9 mouse cellular contexts compared by ENCODE assay signal in the genomic region with DNA sequence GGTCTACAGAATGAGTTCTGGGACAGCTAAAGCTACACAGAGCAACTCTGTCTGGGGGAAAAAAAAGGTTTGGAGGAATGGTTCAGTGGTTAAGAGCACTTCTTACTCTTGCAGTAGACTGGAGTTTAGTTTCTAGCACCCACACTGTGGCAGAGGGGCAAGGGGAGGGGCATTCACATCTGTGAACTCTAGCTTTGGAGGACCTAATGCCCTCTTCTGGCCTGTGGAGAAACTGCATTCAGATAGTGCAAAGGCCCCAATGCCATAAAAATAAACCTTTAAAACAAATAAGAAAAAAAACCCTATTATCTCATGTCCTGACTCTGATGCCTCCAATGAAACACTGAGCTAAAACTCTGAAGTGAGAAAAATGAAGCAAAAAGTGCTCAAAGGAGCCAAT. TPM values are rescaled to one million over a fixed set of nuclear protein-coding genes. Genes with fewer than 3 reads are reported as not detected.
A peak's percentile ranks its signal among the peaks of the same experiment; 100 is the strongest.
DNase-seq lines count a peak whose midpoint lies in the region; TF ChIP-seq lines count a peak whose summit lies in the region.
"Had no signal": no experiment of that assay in that cellular context is flagged by ENCODE, and none has a peak within 500 bp of the region (broad histone marks: within the 10 kb centered on the region; RNA-seq: fewer than 3 reads in every experiment).

No protein-coding gene starts in this region.

- no peaks in the 10 kb centered on the region for H3K4me1 ChIP-seq in heart, adult 2 months (ENCODE audit: control insufficient read depth, insufficient read depth, low read length)
- no peaks in the 10 kb centered on the region for H3K4me1 ChIP-seq in ES-Bruce4 (ENCODE audit: control insufficient read depth, insufficient read depth, low read length)

- no peak for TF ChIP-seq POLR2A in heart, adult 2 months (IDR thresholded peaks at IDR 0.05; ENCODE audit: insufficient read depth, low read depth, low read length)
- TF ChIP-seq POLR2A in ES-Bruce4 (IDR thresholded peaks at IDR 0.05; ENCODE audit: insufficient read depth, low read length) = no peak

- H3K27ac ChIP-seq in heart, adult 2 months = no peak overlapping the region
- no peak overlapping the region for H3K27ac ChIP-seq in ES-Bruce4 (ENCODE audit: insufficient read depth, low read length)

- H3K27me3 ChIP-seq in heart, adult 2 months (ENCODE audit: control insufficient read depth, insufficient read depth, low read length) = no peaks in the 10 kb centered on the region
- H3K27me3 ChIP-seq in ES-Bruce4 (ENCODE audit: control insufficient read depth, insufficient read depth, low read length, poor library complexity, severe bottlenecking) = no peaks in the 10 kb centered on the region

- no peak overlapping the region for H3K4me3 ChIP-seq in heart, adult 2 months
- H3K4me3 ChIP-seq in ES-Bruce4 (ENCODE audit: low read depth, low read length) = no peak overlapping the region
- H3K4me3 ChIP-seq: myocyte had no signal

- no peak for TF ChIP-seq EP300 in heart, adult 2 months (IDR thresholded peaks at IDR 0.05; ENCODE audit: insufficient read depth, low read depth, low read length)
- TF ChIP-seq EP300 in ES-Bruce4 (IDR thresholded peaks at IDR 0.05; ENCODE audit: insufficient read depth, low read depth, low read length) = no peak

- no peaks in the 10 kb centered on the region for H3K36me3 ChIP-seq in heart, adult 2 months (ENCODE audit: control insufficient read depth, insufficient read depth, low read length)
- no peaks in the 10 kb centered on the region for H3K36me3 ChIP-seq in ES-Bruce4 (ENCODE audit: control insufficient read depth, insufficient read depth, low read length, poor library complexity, severe bottlenecking)

- H3K9ac ChIP-seq in heart, adult 2 months (ENCODE audit: low read depth, low read length) = no peak overlapping the region
- no peak overlapping the region for H3K9ac ChIP-seq in ES-Bruce4 (ENCODE audit: low read depth, poor library complexity, severe bottlenecking)

- H3K9me3 ChIP-seq in ES-Bruce4 (replicated peaks; ENCODE audit: control insufficient read depth, insufficient read depth, low read length, poor library complexity, severe bottlenecking) = no peaks in the 10 kb centered on the region

- peak; percentile 55 for TF ChIP-seq CTCF in heart, adult 2 months (IDR thresholded peaks at IDR 0.05)
- peak; percentile 46 for TF ChIP-seq CTCF in ES-Bruce4 (IDR thresholded peaks at IDR 0.05; ENCODE audit: low read depth, low read length)

- intact Hi-C loops in heart, adult 2 months (cut with DNase I) = no loop called here

- DNase-seq in heart, adult 2 months = no peak
- DNase-seq in heart, adult 9 months (ENCODE audit: low spot score in 2 of 2) = no peak
- DNase-seq in induced T-regulatory cell, adult 2 months (ENCODE audit: low read depth) = peak; percentile 67
- DNase-seq in retina, postnatal 1 day = peak; percentile 42
- DNase-seq in cerebellum, adult 11 months = no peak
- no peak for DNase-seq in heart, adult 11 months
- DNase-seq in layer of hippocampus, adult 11-12 months (ENCODE audit: low spot score) = no peak

- H3K79me2 ChIP-seq in heart, adult 2 months (replicated peaks; ENCODE audit: control insufficient read depth, insufficient read depth, low read length) = no peaks in the 10 kb centered on the region

RNA-seq across cellular contexts. Expression of gene Rnf225, which starts 16.3 kb away (rescaled TPM):
- total RNA-seq in heart, adult 2 months (2021) = under 1 TPM; 0.18 to 0.23 TPM
- polyA plus RNA-seq in heart, adult 2 months (2012; rRNA removed) = 0.12 and 0.14 TPM in 2 replicates
- polyA plus RNA-seq in ES-Bruce4 (2011; ENCODE audit: insufficient read depth, insufficient read length, low read depth, missing spikeins) = 0.37 and 0.84 TPM in 2 replicates

RNA-seq across cellular contexts. Expression of gene Rps5, which starts 21.4 kb away (rescaled TPM):
- total RNA-seq in heart, adult 2 months (2021) = 100 to 1,000 TPM; 525 to 621 TPM
- polyA plus RNA-seq in heart, adult 2 months (2012; rRNA removed) = 842 and 914 TPM in 2 replicates
- 1,704 and 1,789 TPM in 2 replicates for polyA plus RNA-seq in ES-Bruce4 (2011; ENCODE audit: insufficient read depth, insufficient read length, low read depth, missing spikeins)

RNA-seq across cellular contexts. Expression of gene Zfp324, which starts 22.1 kb away (rescaled TPM):
- 1 to 10 TPM; 2.6 to 3.6 TPM for total RNA-seq in heart, adult 2 months (2021)
- polyA plus RNA-seq in heart, adult 2 months (2012; rRNA removed) = 2.3 and 2.9 TPM in 2 replicates
- 1.5 and 2.3 TPM in 2 replicates for polyA plus RNA-seq in ES-Bruce4 (2011; ENCODE audit: insufficient read depth, insufficient read length, low read depth, missing spikeins)

RNA-seq across cellular contexts. Expression of gene Zfp446, which starts 34.2 kb away (rescaled TPM):
- total RNA-seq in heart, adult 2 months (2021) = 1 to 10 TPM; 2.2 to 2.9 TPM
- polyA plus RNA-seq in heart, adult 2 months (2012; rRNA removed) = 4.2 and 6.4 TPM in 2 replicates
- 4.5 and 5.1 TPM in 2 replicates for polyA plus RNA-seq in ES-Bruce4 (2011; ENCODE audit: insufficient read depth, insufficient read length, low read depth, missing spikeins)

RNA-seq across cellular contexts. Expression of gene Zscan22, which starts 45.9 kb away (rescaled TPM):
- 1 to 10 TPM; 5.7 TPM for total RNA-seq in heart, adult 2 months (2021)
- 6.0 and 9.2 TPM in 2 replicates for polyA plus RNA-seq in heart, adult 2 months (2012; rRNA removed)
- polyA plus RNA-seq in ES-Bruce4 (2011; ENCODE audit: insufficient read depth, insufficient read length, low read depth, missing spikeins) = 10.0 and 10.7 TPM in 2 replicates

Comparison
In these comparisons a context has a peak if more than half of its experiments do, and no peak if none do; other contexts are left out.
1. DNase-seq: peak in induced T-regulatory cell, adult 2 months (single experiment) and retina, postnatal 1 day (single experiment); none in heart, adult 2 months (0 of 2), heart, adult 9 months (0 of 2), cerebellum, adult 11 months (single experiment), heart, adult 11 months (single experiment) and layer of hippocampus, adult 11-12 months (single experiment).